Mouse (Mus musculus) hindbrain, embryonic 14.5 days (tissue): ENCODE measurements at regions not wholly inside any gene's neighbourhood (a gene's known extent, or its start where the extent isn't known, plus 50 kb on each side); places are given as distances from the start of the nearest gene placed in this dataset.

Experiments
- ATAC-seq: fragments of 200-750 bp; cut with Nextera tagmentation; 2 replicates; pipeline ENCODE4 v1.8.0; 2017; ENCODE audit warnings: moderate number of reproducible peaks, mild to moderate bottlenecking, moderate TSS enrichment, moderate library complexity; ENCODE audit not compliant: low FRiP score
- DNase-seq: peaks from one replicate; pipeline ENCODE4 v3.0.0-alpha.2; 2015; ENCODE audit warnings: low spot score
- H3K27ac ChIP-seq: fragments of 300-500 bp; sonication (generic); 2 replicates; pipeline ENCODE4 v1.5.1; 2014; ENCODE audit warnings: mild to moderate bottlenecking, moderate library complexity
- H3K27me3 ChIP-seq: fragments of 300-500 bp; sonication (generic); 2 replicates; pipeline ENCODE4 v1.6.1; 2014; ENCODE audit warnings: mild to moderate bottlenecking, low read length, mixed read lengths; ENCODE audit not compliant: control insufficient read depth, insufficient read depth
- H3K36me3 ChIP-seq: fragments of 300-500 bp; sonication (generic); replicated peaks from 2 replicates; pipeline ENCODE4 v1.6.1; 2014; ENCODE audit not compliant: control insufficient read depth, insufficient read depth
- H3K4me1 ChIP-seq: fragments of 300-500 bp; sonication (generic); replicated peaks from 2 replicates; pipeline ENCODE4 v1.6.1; 2014; ENCODE audit warnings: antibody characterized with exemption, low read length, mixed read lengths; ENCODE audit not compliant: control insufficient read depth, insufficient read depth
- H3K4me2 ChIP-seq: fragments of 300-500 bp; sonication (generic); replicated peaks from 2 replicates; pipeline ENCODE4 v1.6.1; 2014; ENCODE audit warnings: mild to moderate bottlenecking, moderate library complexity
- H3K4me3 ChIP-seq: fragments of 300-500 bp; sonication (generic); replicated peaks from 2 replicates; pipeline ENCODE4 v1.5.1; 2014; ENCODE audit warnings: mild to moderate bottlenecking, low read length
- H3K9ac ChIP-seq: fragments of 300-500 bp; sonication (generic); 2 replicates; pipeline ENCODE4 v1.6.1; 2014
- H3K9me3 ChIP-seq: fragments of 300-500 bp; sonication (generic); 2 replicates; pipeline ENCODE4 v1.6.1; 2016; ENCODE audit warnings: low read length; ENCODE audit not compliant: control insufficient read depth
- WGBS: fragments of 180-500 bp; shearing (Covaris S2); extraction: QIAGEN DNeasy Blood & Tissue Kit; methylation state at CpG from one replicate; pipeline ENCODE4 v1.1.7; 2014; 5-methylcytosine and 5-hydroxymethylcytosine counted together

GRCm38 (mm10) chr4:124509695-124510094 is 100.9 kb downstream of the 3100002H09Rik start:
- Histone ChIP-seq H3K27me3 (0 out of 2 replicates have a peak, but pooled peaks cover 3% of the 10 kb centered on the region), H3K4me2 (no peak overlapping the region), H3K4me1 (peaks cover 7% of the 10 kb centered on the region; the same call in 1 of the 2 replicates), H3K36me3 (no peaks in the 10 kb centered on the region), H3K9ac (no peak overlapping the region), H3K4me3 (no peak overlapping the region), H3K9me3 (no peaks in the 10 kb centered on the region), H3K27ac (no peak overlapping the region)
- WGBS = 50% methylated on average over 5 of the region's 5 CpGs
- DNase-seq = peak; percentile 54
- no peak for ATAC-seq

GRCm38 (mm10) chr4:124506083-124506647 is 104.4 kb downstream of the 3100002H09Rik start:
- H3K27me3 ChIP-seq = 0 out of 2 replicates have a peak, but pooled peaks cover 3% of the 10 kb centered on the region
- WGBS = 21% methylated on average over 10 of the region's 10 CpGs
- H3K27ac ChIP-seq = no peak overlapping the region
- DNase-seq (no peak), ATAC-seq (peak; percentile 71; the same call in 1 of the 2 replicates)
- peaks cover 7% of the 10 kb centered on the region; the same call in 1 of the 2 replicates for H3K4me1 ChIP-seq
- no peaks in the 10 kb centered on the region for H3K9me3 ChIP-seq
- H3K9ac ChIP-seq = no peak overlapping the region
- no peak overlapping the region for H3K4me2 ChIP-seq
- no peak overlapping the region for H3K4me3 ChIP-seq
- H3K36me3 ChIP-seq = no peaks in the 10 kb centered on the region

GRCm38 (mm10) chr4:124501785-124502184 is 108.8 kb downstream of the 3100002H09Rik start:
- H3K27ac ChIP-seq = no peak overlapping the region
- WGBS = 80% methylated on average over 5 of the region's 5 CpGs
- H3K27me3 ChIP-seq = no peaks in the 10 kb centered on the region
- H3K9ac ChIP-seq = no peak overlapping the region
- H3K4me1 ChIP-seq = peaks cover 13% of the 10 kb centered on the region; the same call in 1 of the 2 replicates
- no peak overlapping the region for H3K4me3 ChIP-seq
- no peak for ATAC-seq
- no peak for DNase-seq
- H3K9me3 ChIP-seq = no peaks in the 10 kb centered on the region
- H3K4me2 ChIP-seq = no peak overlapping the region
- H3K36me3 ChIP-seq = no peaks in the 10 kb centered on the region

- H3K27me3 ChIP-seq = no peaks in the 10 kb centered on the region; the same call in 1 of the 2 replicates
- H3K4me2 ChIP-seq = peak overlapping the region; percentile 24
- ATAC-seq (no peak), DNase-seq (no peak)
- H3K9ac ChIP-seq = no peak overlapping the region
- H3K9me3 ChIP-seq = no peaks in the 10 kb centered on the region
- H3K4me1 ChIP-seq = 0 out of 2 replicates have a peak, but pooled peaks cover 6% of the 10 kb centered on the region
- H3K36me3 ChIP-seq = no peaks in the 10 kb centered on the region
- H3K4me3 ChIP-seq = no peak overlapping the region
- H3K27ac ChIP-seq = no peak overlapping the region
- WGBS = 39% methylated on average over 16 of the region's 16 CpGs
These were observed 112.6 kb downstream of the 3100002H09Rik start for GRCm38 (mm10) chr4:124498043-124498442.

GRCm38 (mm10) chr4:124485941-124486581 is 124.5 kb downstream of the 3100002H09Rik start:
- Histone ChIP-seq H3K4me1 (peaks cover 8% of the 10 kb centered on the region), H3K9ac (no peak overlapping the region), H3K9me3 (peaks cover 23% of the 10 kb centered on the region), H3K27me3 (peaks cover 29% of the 10 kb centered on the region), H3K36me3 (no peaks in the 10 kb centered on the region), H3K4me3 (no peak overlapping the region), H3K27ac (peak overlapping the region; percentile 57), H3K4me2 (no peak overlapping the region)
- DNase-seq (no peak), ATAC-seq (peak; percentile 71; the same call in 1 of the 2 replicates)
- WGBS = 5% methylated on average over 12 of the region's 12 CpGs

- Histone ChIP-seq H3K36me3 (no peaks in the 10 kb centered on the region), H3K4me3 (no peak overlapping the region), H3K9ac (no peak overlapping the region), H3K27ac (0 out of 2 replicates have a peak overlapping the region, but pooled peaks have one; percentile 20), H3K4me2 (no peak overlapping the region), H3K4me1 (peaks cover 8% of the 10 kb centered on the region), H3K9me3 (peaks cover 21% of the 10 kb centered on the region), H3K27me3 (peaks cover 36% of the 10 kb centered on the region)
- DNase-seq (no peak), ATAC-seq (peak; percentile 68; the same call in 1 of the 2 replicates)
- WGBS = 26% methylated on average over 19 of the region's 19 CpGs
These were observed 125.7 kb downstream of the 3100002H09Rik start for GRCm38 (mm10) chr4:124484613-124485586.

GRCm38 (mm10) chr4:124477870-124478301 is 132.7 kb downstream of the 3100002H09Rik start:
- Histone ChIP-seq H3K4me3 (no peak overlapping the region), H3K4me1 (peaks cover 11% of the 10 kb centered on the region), H3K9me3 (no peaks in the 10 kb centered on the region), H3K9ac (no peak overlapping the region), H3K36me3 (no peaks in the 10 kb centered on the region), H3K4me2 (peak overlapping the region; percentile 38), H3K27ac (no peak overlapping the region), H3K27me3 (peaks cover 78% of the 10 kb centered on the region)
- DNase-seq (no peak), ATAC-seq (no peak)
- under 1% methylated on average over 17 of the region's 22 CpGs for WGBS

- Histone ChIP-seq H3K4me1 (peaks cover 11% of the 10 kb centered on the region), H3K9me3 (no peaks in the 10 kb centered on the region), H3K36me3 (no peaks in the 10 kb centered on the region), H3K4me3 (no peak overlapping the region), H3K9ac (no peak overlapping the region), H3K4me2 (peak overlapping the region; percentile 38), H3K27me3 (peaks cover 78% of the 10 kb centered on the region), H3K27ac (no peak overlapping the region)
- ATAC-seq (peak; percentile 70; the same call in 1 of the 2 replicates), DNase-seq (peak; percentile 49)
- WGBS = 9% methylated on average over 14 of the region's 14 CpGs
These were observed 133.2 kb downstream of the 3100002H09Rik start for GRCm38 (mm10) chr4:124477359-124477868.
